Mouse (Mus musculus): Measurements from ENCODE around the gene Otogl. TPM values are rescaled to one million over a fixed set of nuclear protein-coding genes. Genes with fewer than 3 reads are reported as not detected.

The Otogl gene
- polyA plus RNA-seq, 1 experiment: 0.05 TPM

GRCm38 (mm10) chr10:107779548-107779947, 132.4 kb downstream of the Otogl start:
- TF ChIP-seq POLR2A (IDR thresholded peaks at IDR 0.05; ENCODE audit: low read depth, low read length) (no peak), CTCF (IDR thresholded peaks at IDR 0.05; ENCODE audit: borderline replicate concordance, insufficient read depth, low read length) (no peak)
- Histone ChIP-seq H3K4me3 (ENCODE audit: insufficient read depth, low read length) (no peak overlapping the region), H3K27ac (ENCODE audit: insufficient read depth, low read length) (no peak overlapping the region), H3K4me1 (ENCODE audit: control insufficient read depth, insufficient read depth, low read length) (no peaks in the 10 kb centered on the region)

GRCm38 (mm10) chr10:107759624-107760023, 152.3 kb downstream of the Otogl start:
- Histone ChIP-seq H3K27ac (ENCODE audit: insufficient read depth, low read length) (no peak overlapping the region), H3K4me3 (ENCODE audit: insufficient read depth, low read length) (no peak overlapping the region), H3K4me1 (ENCODE audit: control insufficient read depth, insufficient read depth, low read length) (no peaks in the 10 kb centered on the region)
- TF ChIP-seq CTCF (IDR thresholded peaks at IDR 0.05; ENCODE audit: borderline replicate concordance, insufficient read depth, low read length) (no peak), POLR2A (IDR thresholded peaks at IDR 0.05; ENCODE audit: low read depth, low read length) (no peak)

GRCm38 (mm10) chr10:107753471-107753870, 158.5 kb downstream of the Otogl start:
- no peak for TF ChIP-seq POLR2A (IDR thresholded peaks at IDR 0.05; ENCODE audit: low read depth, low read length)
- TF ChIP-seq CTCF (IDR thresholded peaks at IDR 0.05; ENCODE audit: borderline replicate concordance, insufficient read depth, low read length): no peak
- H3K27ac ChIP-seq (ENCODE audit: insufficient read depth, low read length): no peak overlapping the region
- no peak overlapping the region for H3K4me3 ChIP-seq (ENCODE audit: insufficient read depth, low read length)
- no peaks in the 10 kb centered on the region for H3K4me1 ChIP-seq (ENCODE audit: control insufficient read depth, insufficient read depth, low read length)

GRCm38 (mm10) chr10:107752351-107753143, 159.4 kb downstream of the Otogl start:
- Histone ChIP-seq H3K27ac (ENCODE audit: insufficient read depth, low read length) (no peak overlapping the region), H3K4me1 (ENCODE audit: control insufficient read depth, insufficient read depth, low read length) (no peaks in the 10 kb centered on the region), H3K4me3 (ENCODE audit: insufficient read depth, low read length) (no peak overlapping the region)
- TF ChIP-seq POLR2A (IDR thresholded peaks at IDR 0.05; ENCODE audit: low read depth, low read length) (no peak), CTCF (IDR thresholded peaks at IDR 0.05; ENCODE audit: borderline replicate concordance, insufficient read depth, low read length) (no peak)

- no peak for TF ChIP-seq CTCF (IDR thresholded peaks at IDR 0.05; ENCODE audit: borderline replicate concordance, insufficient read depth, low read length)
- TF ChIP-seq POLR2A (IDR thresholded peaks at IDR 0.05; ENCODE audit: low read depth, low read length): no peak
- Histone ChIP-seq H3K4me3 (ENCODE audit: insufficient read depth, low read length) (no peak overlapping the region), H3K27ac (ENCODE audit: insufficient read depth, low read length) (no peak overlapping the region), H3K4me1 (ENCODE audit: control insufficient read depth, insufficient read depth, low read length) (no peaks in the 10 kb centered on the region)
Measured at GRCm38 (mm10) chr10:107751944-107752343, 160.0 kb downstream of the Otogl start.

GRCm38 (mm10) chr10:107747566-107747965, 164.4 kb downstream of the Otogl start:
- H3K4me1 ChIP-seq (ENCODE audit: control insufficient read depth, insufficient read depth, low read length): 0 out of 2 replicates have a peak, but pooled peaks cover 2% of the 10 kb centered on the region
- H3K27ac ChIP-seq (ENCODE audit: insufficient read depth, low read length): no peak overlapping the region

GRCm38 (mm10) chr10:107746717-107747116, 165.2 kb downstream of the Otogl start:
- TF ChIP-seq POLR2A (IDR thresholded peaks at IDR 0.05; ENCODE audit: low read depth, low read length) (no peak), CTCF (IDR thresholded peaks at IDR 0.05; ENCODE audit: borderline replicate concordance, insufficient read depth, low read length) (no peak)
- Histone ChIP-seq H3K4me1 (ENCODE audit: control insufficient read depth, insufficient read depth, low read length) (0 out of 2 replicates have a peak, but pooled peaks cover 2% of the 10 kb centered on the region), H3K27ac (ENCODE audit: insufficient read depth, low read length) (no peak overlapping the region), H3K4me3 (ENCODE audit: insufficient read depth, low read length) (no peak overlapping the region)

More at GRCm38 (mm10) chr10:107747566-107747965, 164.4 kb downstream of the Otogl start:
- H3K4me3 ChIP-seq (ENCODE audit: insufficient read depth, low read length): no peak overlapping the region
- TF ChIP-seq CTCF (IDR thresholded peaks at IDR 0.05; ENCODE audit: borderline replicate concordance, insufficient read depth, low read length) (no peak), POLR2A (IDR thresholded peaks at IDR 0.05; ENCODE audit: low read depth, low read length) (no peak)

GRCm38 (mm10) chr10:107739815-107740214, 172.1 kb downstream of the Otogl start:
- Histone ChIP-seq H3K27ac (ENCODE audit: insufficient read depth, low read length) (no peak overlapping the region), H3K4me1 (ENCODE audit: control insufficient read depth, insufficient read depth, low read length) (no peaks in the 10 kb centered on the region), H3K4me3 (ENCODE audit: insufficient read depth, low read length) (no peak overlapping the region)
- TF ChIP-seq CTCF (IDR thresholded peaks at IDR 0.05; ENCODE audit: borderline replicate concordance, insufficient read depth, low read length) (no peak), POLR2A (IDR thresholded peaks at IDR 0.05; ENCODE audit: low read depth, low read length) (no peak)

- Histone ChIP-seq H3K27ac (ENCODE audit: insufficient read depth, low read length) (no peak overlapping the region), H3K4me3 (ENCODE audit: insufficient read depth, low read length) (no peak overlapping the region), H3K4me1 (ENCODE audit: control insufficient read depth, insufficient read depth, low read length) (no peaks in the 10 kb centered on the region)
- TF ChIP-seq POLR2A (IDR thresholded peaks at IDR 0.05; ENCODE audit: low read depth, low read length) (no peak), CTCF (IDR thresholded peaks at IDR 0.05; ENCODE audit: borderline replicate concordance, insufficient read depth, low read length) (no peak)
Measured at GRCm38 (mm10) chr10:107737743-107738142, 174.2 kb downstream of the Otogl start.

GRCm38 (mm10) chr10:107735448-107735847, 176.5 kb downstream of the Otogl start:
- TF ChIP-seq POLR2A (IDR thresholded peaks at IDR 0.05; ENCODE audit: low read depth, low read length) (no peak), CTCF (IDR thresholded peaks at IDR 0.05; ENCODE audit: borderline replicate concordance, insufficient read depth, low read length) (no peak)
- H3K4me1 ChIP-seq (ENCODE audit: control insufficient read depth, insufficient read depth, low read length): no peaks in the 10 kb centered on the region
- no peak overlapping the region for H3K4me3 ChIP-seq (ENCODE audit: insufficient read depth, low read length)
- H3K27ac ChIP-seq (ENCODE audit: insufficient read depth, low read length): no peak overlapping the region
